17 mouse cellular contexts compared by ENCODE assay signal in the genomic region with DNA sequence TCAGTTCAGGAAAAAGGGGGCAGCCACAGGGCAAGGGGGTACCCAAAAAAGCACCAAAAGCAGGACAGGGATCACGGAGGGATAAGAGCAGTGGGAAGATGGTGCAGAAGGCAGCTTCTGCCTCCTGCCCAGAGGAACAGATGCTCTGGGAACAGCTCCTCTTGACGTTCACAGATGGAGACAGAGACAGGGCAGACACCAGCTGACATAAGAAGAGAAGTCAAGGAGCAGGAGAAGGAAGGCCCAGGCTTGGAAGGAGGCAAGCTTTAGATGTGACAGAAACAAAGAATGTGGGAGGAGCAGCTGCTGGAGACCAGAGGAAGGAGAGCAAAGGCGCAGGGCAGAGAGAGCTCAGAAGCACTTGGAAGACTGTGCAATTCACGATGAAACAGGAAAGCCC.
DNase-seq lines count a peak whose midpoint lies in the region; ATAC-seq and TF ChIP-seq lines count a peak whose summit lies in the region.
"Had no signal": no experiment of that assay in that cellular context is flagged by ENCODE, and none has a peak within 500 bp of the region (broad histone marks: within the 10 kb centered on the region; RNA-seq: fewer than 3 reads in every experiment).

No protein-coding gene starts in this region.

- H3K4me1 ChIP-seq in forebrain, embryonic 14.5 days (ENCODE audit: control insufficient read depth, insufficient read depth, low read length), result peaks cover 6% of the 10 kb centered on the region
- H3K4me1 ChIP-seq in midbrain, embryonic 14.5 days (ENCODE audit: control insufficient read depth, insufficient read depth, low read length), result 0 out of 2 replicates have a peak, but pooled peaks cover 15% of the 10 kb centered on the region
- H3K4me1 ChIP-seq in limb, embryonic 10.5 days, result 0 out of 2 replicates have a peak, but pooled peaks cover 6% of the 10 kb centered on the region
- H3K4me1 ChIP-seq: embryonic facial prominence, embryonic 12.5 days had no signal

- 0 out of 2 replicates have a peak overlapping the region, but pooled peaks have one; percentile 7 for H3K27ac ChIP-seq in left cerebral cortex, adult 2 months
- H3K27ac ChIP-seq in forebrain, embryonic 14.5 days (ENCODE audit: low read depth, low read length), result 0 out of 2 replicates have a peak overlapping the region, but pooled peaks have one; percentile 9
- H3K27ac ChIP-seq in midbrain, embryonic 14.5 days (replicated peaks; ENCODE audit: low read depth, low read length), result peak overlapping the region; percentile 46; the same call in 1 of the 2 replicates
- no peak overlapping the region for H3K27ac ChIP-seq in limb, embryonic 10.5 days
- H3K27ac ChIP-seq: embryonic facial prominence, embryonic 12.5 days; kidney, postnatal 0 days had no signal

- H3K27me3 ChIP-seq in forebrain, embryonic 14.5 days (replicated peaks; ENCODE audit: control insufficient read depth, insufficient read depth, low read length), result no peaks in the 10 kb centered on the region
- H3K27me3 ChIP-seq in midbrain, embryonic 14.5 days (ENCODE audit: control insufficient read depth, insufficient read depth, low read length), result no peaks in the 10 kb centered on the region
- no peaks in the 10 kb centered on the region for H3K27me3 ChIP-seq in limb, embryonic 10.5 days (ENCODE audit: low read depth, poor library complexity, severe bottlenecking)
- H3K27me3 ChIP-seq: embryonic facial prominence, embryonic 12.5 days had no signal

- intact Hi-C loops in left cerebral cortex, adult 2 months (cut with DNase I), result no loop called here
- intact Hi-C loops in left cerebral cortex, postnatal 36 days (cut with DNase I), result no loop called here

- H3K4me2 ChIP-seq in forebrain, embryonic 14.5 days (ENCODE audit: low read length), result no peak overlapping the region
- no peak overlapping the region for H3K4me2 ChIP-seq in midbrain, embryonic 14.5 days (ENCODE audit: low read length)
- H3K4me2 ChIP-seq: embryonic facial prominence, embryonic 12.5 days; liver, embryonic 11.5 days had no signal

- no peaks in the 10 kb centered on the region for H3K36me3 ChIP-seq in forebrain, embryonic 14.5 days (ENCODE audit: control insufficient read depth, insufficient read depth, low read length)
- 0 out of 2 replicates have a peak, but pooled peaks cover 6% of the 10 kb centered on the region for H3K36me3 ChIP-seq in midbrain, embryonic 14.5 days (ENCODE audit: control insufficient read depth, insufficient read depth, low read length)
- H3K36me3 ChIP-seq in limb, embryonic 10.5 days, result no peaks in the 10 kb centered on the region
- H3K36me3 ChIP-seq: embryonic facial prominence, embryonic 12.5 days had no signal

- no peak for ATAC-seq in forebrain, embryonic 14.5 days
- no peak for ATAC-seq in midbrain, embryonic 14.5 days (ENCODE audit: low FRiP score, low TSS enrichment)
- ATAC-seq: intestine, embryonic 16.5 days had no signal

- peak; percentile 7 to 19 for DNase-seq in frontal cortex, adult 2 months (ENCODE audit: extremely low spot score in 1 of 2, low spot score in 1 of 2)
- DNase-seq in frontal cortex, postnatal 25 days (ENCODE audit: low spot score in 2 of 2), result no peak
- DNase-seq in left cerebral cortex, adult 2 months (ENCODE audit: extremely low spot score in 1 of 2, low spot score in 2 of 2), result no peak
- DNase-seq in left cerebral cortex, postnatal 36 days (ENCODE audit: low spot score in 2 of 2), result no peak
- no peak for DNase-seq in forebrain, embryonic 14.5 days (ENCODE audit: low spot score)
- DNase-seq in midbrain, embryonic 14.5 days, result no peak
- DNase-seq in kidney, postnatal 10 days, result no peak
- DNase-seq in limb, embryonic 10.5 days (ENCODE audit: low spot score), result no peak
- DNase-seq: adrenal gland, adult 2 months; B cell, adult 2 months; cerebellum, postnatal 36 days; heart, adult 18-20 months; heart, postnatal 10 days had no signal

- TF ChIP-seq CTCF in left cerebral cortex, adult 2 months (IDR thresholded peaks at IDR 0.05), result no peak

- 37% methylated on average over 4 of the region's 4 CpGs for WGBS in forebrain, embryonic 14.5 days
- 31% methylated on average over 4 of the region's 4 CpGs for WGBS in midbrain, embryonic 14.5 days
- 35% methylated on average over 4 of the region's 4 CpGs for WGBS in limb, embryonic 10.5 days

- no peak overlapping the region for H3K4me3 ChIP-seq in left cerebral cortex, adult 2 months
- H3K4me3 ChIP-seq in forebrain, embryonic 14.5 days (ENCODE audit: low read depth, low read length), result no peak overlapping the region
- no peak overlapping the region for H3K4me3 ChIP-seq in midbrain, embryonic 14.5 days (replicated peaks; ENCODE audit: low read depth, low read length)
- H3K4me3 ChIP-seq in limb, embryonic 10.5 days, result no peak overlapping the region
- H3K4me3 ChIP-seq: embryonic facial prominence, embryonic 12.5 days had no signal

- no peak overlapping the region for H3K9ac ChIP-seq in forebrain, embryonic 14.5 days (ENCODE audit: low read length)
- no peak overlapping the region for H3K9ac ChIP-seq in midbrain, embryonic 14.5 days (replicated peaks; ENCODE audit: low read length)
- H3K9ac ChIP-seq: embryonic facial prominence, embryonic 12.5 days had no signal

- H3K9me3 ChIP-seq in forebrain, embryonic 14.5 days (replicated peaks; ENCODE audit: control insufficient read depth, low read length), result no peaks in the 10 kb centered on the region
- H3K9me3 ChIP-seq in midbrain, embryonic 14.5 days (ENCODE audit: control insufficient read depth, low read length), result no peaks in the 10 kb centered on the region
- no peaks in the 10 kb centered on the region for H3K9me3 ChIP-seq in limb, embryonic 10.5 days (replicated peaks)
- H3K9me3 ChIP-seq: embryonic facial prominence, embryonic 12.5 days had no signal

Comparison
In these comparisons a context has a peak if more than half of its experiments do, and no peak if none do; other contexts are left out.
1. DNase-seq: peak in frontal cortex, adult 2 months (2 of 2); none in frontal cortex, postnatal 25 days (0 of 2), left cerebral cortex, adult 2 months (0 of 2), left cerebral cortex, postnatal 36 days (0 of 2), forebrain, embryonic 14.5 days (single experiment), midbrain, embryonic 14.5 days (single experiment), kidney, postnatal 10 days (single experiment) and limb, embryonic 10.5 days (single experiment).